ENCODE assay signal across 8 mouse cellular contexts in the genomic region with DNA sequence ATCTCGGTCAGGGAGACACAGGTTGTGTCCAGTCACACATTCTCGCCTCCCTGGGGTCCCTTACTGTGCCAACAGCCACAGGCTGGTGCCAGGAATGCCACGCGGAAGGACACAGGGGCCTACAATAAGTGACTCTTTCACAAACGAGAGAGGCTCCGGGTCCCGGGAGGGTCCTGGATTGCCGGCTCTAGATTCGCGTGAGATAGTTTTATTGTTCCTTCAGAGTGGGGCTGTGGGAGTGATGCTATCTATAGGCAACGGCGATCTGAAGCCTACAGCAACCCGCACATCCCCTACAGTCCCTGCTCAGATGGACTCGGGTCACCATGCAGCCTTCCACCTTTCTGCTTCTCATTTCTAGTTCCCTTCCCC. TPM values are rescaled to one million over a fixed set of nuclear protein-coding genes. Genes with fewer than 3 reads are reported as not detected.
DNase-seq lines count a peak whose midpoint lies in the region; ATAC-seq and TF ChIP-seq lines count a peak whose summit lies in the region.

No protein-coding gene starts in this region.

- no peak for TF ChIP-seq CTCF in liver, adult 2 months (IDR thresholded peaks at IDR 0.05; ENCODE audit: low read depth, low read length)

- H3K4me1 ChIP-seq in liver, adult 2 months (ENCODE audit: control insufficient read depth, insufficient read depth, low read length): peaks cover 13% of the 10 kb centered on the region
- peaks cover 11% of the 10 kb centered on the region; the same call in 1 of the 2 replicates for H3K4me1 ChIP-seq in embryonic facial prominence, embryonic 10.5 days
- peaks cover 11% of the 10 kb centered on the region for H3K4me1 ChIP-seq in heart, embryonic 15.5 days (replicated peaks)
- peaks cover 7% of the 10 kb centered on the region; the same call in 1 of the 2 replicates for H3K4me1 ChIP-seq in limb, embryonic 10.5 days
- peaks cover 27% of the 10 kb centered on the region for H3K4me1 ChIP-seq in neural tube, embryonic 13.5 days (replicated peaks)

- WGBS in liver, adult 2 months: under 1% methylated on average over 14 of the region's 14 CpGs
- WGBS in embryonic facial prominence, embryonic 10.5 days: 4% methylated on average over 14 of the region's 14 CpGs
- 9% methylated on average over 14 of the region's 14 CpGs for WGBS in heart, embryonic 15.5 days
- WGBS in limb, embryonic 10.5 days: 5% methylated on average over 14 of the region's 14 CpGs
- 2% methylated on average over 14 of the region's 14 CpGs for WGBS in neural tube, embryonic 13.5 days

- H3K9me3 ChIP-seq in embryonic facial prominence, embryonic 10.5 days: no peaks in the 10 kb centered on the region
- no peaks in the 10 kb centered on the region for H3K9me3 ChIP-seq in heart, embryonic 15.5 days (replicated peaks)
- no peaks in the 10 kb centered on the region for H3K9me3 ChIP-seq in limb, embryonic 10.5 days (replicated peaks)
- H3K9me3 ChIP-seq in neural tube, embryonic 13.5 days: no peaks in the 10 kb centered on the region

- DNase-seq in liver, adult 2 months (ENCODE audit: extremely low read depth, low read depth, low spot score): no peak
- DNase-seq in liver: no peak
- DNase-seq in adrenal gland, postnatal 10 days: peak; percentile 67
- no peak for DNase-seq in embryonic facial prominence, embryonic 10.5 days (ENCODE audit: low spot score)
- no peak for DNase-seq in limb, embryonic 10.5 days (ENCODE audit: low spot score)
- no peak for DNase-seq in urinary bladder, postnatal 25 days (ENCODE audit: low spot score)

- no peak for TF ChIP-seq POLR2A in liver, adult 2 months (IDR thresholded peaks at IDR 0.05; ENCODE audit: extremely low read depth, insufficient read depth, low read length)

- peak overlapping the region; percentile 71 for H3K9ac ChIP-seq in liver, adult 2 months (ENCODE audit: low read depth, low read length)
- peak overlapping the region; percentile 98 for H3K9ac ChIP-seq in heart, embryonic 15.5 days
- H3K9ac ChIP-seq in neural tube, embryonic 13.5 days: peak overlapping the region; percentile 99

- H3K4me3 ChIP-seq in liver, adult 2 months (ENCODE audit: insufficient read depth, low read depth, low read length): peak overlapping the region; percentile 100
- peak overlapping the region; percentile 89 for H3K4me3 ChIP-seq in embryonic facial prominence, embryonic 10.5 days
- H3K4me3 ChIP-seq in heart, embryonic 15.5 days: peak overlapping the region; percentile 96
- H3K4me3 ChIP-seq in limb, embryonic 10.5 days: peak overlapping the region; percentile 85
- peak overlapping the region; percentile 84 for H3K4me3 ChIP-seq in neural tube, embryonic 13.5 days

- H3K36me3 ChIP-seq in liver, adult 2 months (ENCODE audit: control insufficient read depth, insufficient read depth, low read length): peaks cover 9% of the 10 kb centered on the region
- peaks cover 17% of the 10 kb centered on the region for H3K36me3 ChIP-seq in embryonic facial prominence, embryonic 10.5 days (replicated peaks)
- H3K36me3 ChIP-seq in heart, embryonic 15.5 days: peaks cover 2% of the 10 kb centered on the region; the same call in 1 of the 2 replicates
- H3K36me3 ChIP-seq in limb, embryonic 10.5 days: peaks cover 20% of the 10 kb centered on the region
- peaks cover 7% of the 10 kb centered on the region for H3K36me3 ChIP-seq in neural tube, embryonic 13.5 days

- ATAC-seq in heart, embryonic 15.5 days (replicated peaks; ENCODE audit: insufficient number of reproducible peaks, insufficient read depth, low FRiP score, low read depth): no peak
- peak; percentile 48; the same call in 1 of the 2 replicates for ATAC-seq in neural tube, embryonic 13.5 days (ENCODE audit: low read depth)

- H3K27ac ChIP-seq in liver, adult 2 months (replicated peaks; ENCODE audit: insufficient read depth, low read depth, low read length): peak overlapping the region; percentile 88
- peak overlapping the region; percentile 100 for H3K27ac ChIP-seq in embryonic facial prominence, embryonic 10.5 days (replicated peaks)
- peak overlapping the region; percentile 99 for H3K27ac ChIP-seq in heart, embryonic 15.5 days
- H3K27ac ChIP-seq in limb, embryonic 10.5 days: peak overlapping the region; percentile 99
- H3K27ac ChIP-seq in neural tube, embryonic 13.5 days (replicated peaks): peak overlapping the region; percentile 99

- peaks cover 13% of the 10 kb centered on the region for H3K79me2 ChIP-seq in liver, adult 2 months (ENCODE audit: control insufficient read depth, insufficient read depth, low read length)

- H3K4me2 ChIP-seq in heart, embryonic 15.5 days: peak overlapping the region; percentile 80
- H3K4me2 ChIP-seq in neural tube, embryonic 13.5 days: peak overlapping the region; percentile 81

- H3K27me3 ChIP-seq in liver, adult 2 months (ENCODE audit: control insufficient read depth, insufficient read depth, low read length): no peaks in the 10 kb centered on the region
- H3K27me3 ChIP-seq in embryonic facial prominence, embryonic 10.5 days (replicated peaks; ENCODE audit: low read depth, poor library complexity, severe bottlenecking): peaks cover 28% of the 10 kb centered on the region
- H3K27me3 ChIP-seq in heart, embryonic 15.5 days: no peaks in the 10 kb centered on the region
- H3K27me3 ChIP-seq in limb, embryonic 10.5 days (ENCODE audit: low read depth, poor library complexity, severe bottlenecking): peaks cover 32% of the 10 kb centered on the region
- 0 out of 2 replicates have a peak, but pooled peaks cover 6% of the 10 kb centered on the region for H3K27me3 ChIP-seq in neural tube, embryonic 13.5 days

RNA-seq across cellular contexts. Expression of gene Ddx3x, which starts 0.7 kb away (rescaled TPM):
- total RNA-seq in liver, adult 2 months (2014; rRNA removed): 128 and 147 TPM in 2 replicates
- polyA plus RNA-seq in liver, adult 2 months (2012; rRNA removed): 19.9 and 24.5 TPM in 2 replicates
- 100 to 1,000 TPM; 267 to 278 TPM for total RNA-seq in adrenal gland, postnatal 10 days (2021)
- 164 TPM in 2 replicates for polyA plus RNA-seq in embryonic facial prominence, embryonic 10.5 days (2016; fragmentation: Nextera tagmentation; extraction: Ambion mirVana)
- 68.6 and 79.6 TPM in 2 replicates for polyA plus RNA-seq in heart, embryonic 15.5 days (2015; fragmentation: Nextera tagmentation; extraction: Ambion mirVana)
- polyA plus RNA-seq in limb, embryonic 10.5 days (2016; fragmentation: Nextera tagmentation; extraction: Ambion mirVana): 156 and 178 TPM in 2 replicates
- polyA plus RNA-seq in neural tube, embryonic 13.5 days (2015; fragmentation: Nextera tagmentation; extraction: Ambion mirVana): 107 and 114 TPM in 2 replicates
